In genomic region chr3:31000018-31000407, GRCm38 (mm10) we compare ENCODE assay signal across 10 mouse cellular contexts. TPM values are rescaled to one million over a fixed set of nuclear protein-coding genes. Genes with fewer than 3 reads are reported as not detected.
A peak's percentile ranks its signal among the peaks of the same experiment; 100 is the strongest.
DNase-seq lines count a peak whose midpoint lies in the region; ATAC-seq and TF ChIP-seq lines count a peak whose summit lies in the region.
"Had no signal": no experiment of that assay in that cellular context is flagged by ENCODE, and none has a peak within 500 bp of the region (broad histone marks: within the 10 kb centered on the region; RNA-seq: fewer than 3 reads in every experiment).

No protein-coding gene starts in this region.

- DNase-seq in kidney, adult 18-20 months: no peak
- DNase-seq in left cerebral cortex, postnatal 14 days (ENCODE audit: low spot score in 2 of 2): no peak
- no peak for DNase-seq in urinary bladder, adult 18-20 months (ENCODE audit: low spot score in 2 of 2)
- DNase-seq in forebrain, embryonic 14.5 days (ENCODE audit: low spot score): no peak
- DNase-seq: cerebellum, adult 8-10 months had no signal

- no peaks in the 10 kb centered on the region for H3K9me3 ChIP-seq in kidney, embryonic 15.5 days (replicated peaks)
- no peaks in the 10 kb centered on the region for H3K9me3 ChIP-seq in ES-Bruce4 (replicated peaks; ENCODE audit: control insufficient read depth, insufficient read depth, low read length, poor library complexity, severe bottlenecking)
- peaks cover 4% of the 10 kb centered on the region for H3K9me3 ChIP-seq in heart, embryonic 12.5 days (replicated peaks)
- no peaks in the 10 kb centered on the region for H3K9me3 ChIP-seq in liver, embryonic 16.5 days (replicated peaks; ENCODE audit: control insufficient read depth, low read length)
- no peaks in the 10 kb centered on the region for H3K9me3 ChIP-seq in forebrain, embryonic 14.5 days (replicated peaks; ENCODE audit: control insufficient read depth, low read length)
- H3K9me3 ChIP-seq: neural tube, embryonic 12.5 days had no signal

- ATAC-seq in kidney, embryonic 15.5 days (replicated peaks; ENCODE audit: low FRiP score): no peak
- no peak for ATAC-seq in heart, embryonic 12.5 days (ENCODE audit: insufficient number of reproducible peaks, low FRiP score)
- no peak for ATAC-seq in liver, embryonic 16.5 days (ENCODE audit: low read depth)
- ATAC-seq in forebrain, embryonic 14.5 days: no peak

- H3K27me3 ChIP-seq in kidney, embryonic 15.5 days: no peaks in the 10 kb centered on the region
- H3K27me3 ChIP-seq in ES-Bruce4 (ENCODE audit: control insufficient read depth, insufficient read depth, low read length, poor library complexity, severe bottlenecking): no peaks in the 10 kb centered on the region
- no peaks in the 10 kb centered on the region for H3K27me3 ChIP-seq in heart, embryonic 12.5 days (replicated peaks)
- no peaks in the 10 kb centered on the region for H3K27me3 ChIP-seq in liver, embryonic 16.5 days (ENCODE audit: control insufficient read depth, insufficient read depth, low read depth, low read length)
- H3K27me3 ChIP-seq in forebrain, embryonic 14.5 days (replicated peaks; ENCODE audit: control insufficient read depth, insufficient read depth, low read length): no peaks in the 10 kb centered on the region
- H3K27me3 ChIP-seq: neural tube, embryonic 12.5 days had no signal

- TF ChIP-seq CTCF in ES-Bruce4 (IDR thresholded peaks at IDR 0.05; ENCODE audit: low read depth, low read length): no peak

- WGBS in kidney, embryonic 15.5 days: 43% methylated on average over 4 of the region's 4 CpGs
- 36% methylated on average over 4 of the region's 4 CpGs for WGBS in heart, embryonic 12.5 days
- 38% methylated on average over 4 of the region's 4 CpGs for WGBS in liver, embryonic 16.5 days (ENCODE audit: insufficient replicate concordance)
- 44% methylated on average over 4 of the region's 4 CpGs for WGBS in forebrain, embryonic 14.5 days

- TF ChIP-seq POLR2A in ES-Bruce4 (IDR thresholded peaks at IDR 0.05; ENCODE audit: insufficient read depth, low read length): no peak

- no peak overlapping the region; the same call in 1 of the 2 replicates for H3K9ac ChIP-seq in kidney, embryonic 15.5 days
- no peak overlapping the region for H3K9ac ChIP-seq in ES-Bruce4 (ENCODE audit: low read depth, poor library complexity, severe bottlenecking)
- H3K9ac ChIP-seq in heart, embryonic 12.5 days: no peak overlapping the region
- H3K9ac ChIP-seq in liver, embryonic 16.5 days (ENCODE audit: low read depth, low read length): no peak overlapping the region
- H3K9ac ChIP-seq in forebrain, embryonic 14.5 days (ENCODE audit: low read length): no peak overlapping the region
- H3K9ac ChIP-seq: neural tube, embryonic 12.5 days had no signal

- H3K4me1 ChIP-seq in kidney, embryonic 15.5 days: peaks cover 41% of the 10 kb centered on the region
- H3K4me1 ChIP-seq in ES-Bruce4 (ENCODE audit: control insufficient read depth, insufficient read depth, low read length): peaks cover 5% of the 10 kb centered on the region
- H3K4me1 ChIP-seq in heart, embryonic 12.5 days (replicated peaks): peaks cover 37% of the 10 kb centered on the region
- H3K4me1 ChIP-seq in liver, embryonic 16.5 days (ENCODE audit: control insufficient read depth, low read depth, low read length): peaks cover 14% of the 10 kb centered on the region
- H3K4me1 ChIP-seq in forebrain, embryonic 14.5 days (ENCODE audit: control insufficient read depth, insufficient read depth, low read length): peaks cover 11% of the 10 kb centered on the region

- 0 out of 2 replicates have a peak, but pooled peaks have one; percentile 30 for TF ChIP-seq EP300 in ES-Bruce4 (IDR thresholded peaks at IDR 0.05; ENCODE audit: insufficient read depth, low read depth, low read length)

- peaks cover 4% of the 10 kb centered on the region; the same call in 1 of the 2 replicates for H3K36me3 ChIP-seq in kidney, embryonic 15.5 days
- H3K36me3 ChIP-seq in ES-Bruce4 (ENCODE audit: control insufficient read depth, insufficient read depth, low read length, poor library complexity, severe bottlenecking): no peaks in the 10 kb centered on the region
- H3K36me3 ChIP-seq in heart, embryonic 12.5 days: peaks cover 4% of the 10 kb centered on the region; the same call in 1 of the 2 replicates
- no peaks in the 10 kb centered on the region for H3K36me3 ChIP-seq in liver, embryonic 16.5 days (ENCODE audit: control insufficient read depth, insufficient read depth)
- H3K36me3 ChIP-seq in forebrain, embryonic 14.5 days (ENCODE audit: control insufficient read depth, insufficient read depth, low read length): no peaks in the 10 kb centered on the region
- H3K36me3 ChIP-seq: neural tube, embryonic 12.5 days had no signal

- intact Hi-C loops in left cerebral cortex, postnatal 14 days (cut with DNase I): no loop called here

- peak overlapping the region; percentile 28; the same call in 1 of the 2 replicates for H3K4me2 ChIP-seq in kidney, embryonic 15.5 days
- no peak overlapping the region for H3K4me2 ChIP-seq in heart, embryonic 12.5 days
- no peak overlapping the region for H3K4me2 ChIP-seq in liver, embryonic 16.5 days (ENCODE audit: low read depth, low read length)
- no peak overlapping the region for H3K4me2 ChIP-seq in forebrain, embryonic 14.5 days (ENCODE audit: low read length)
- H3K4me2 ChIP-seq: neural tube, embryonic 12.5 days had no signal

- H3K27ac ChIP-seq in kidney, embryonic 15.5 days: peak overlapping the region; percentile 85
- H3K27ac ChIP-seq in ES-Bruce4 (ENCODE audit: insufficient read depth, low read length): peak overlapping the region; percentile 68
- H3K27ac ChIP-seq in heart, embryonic 12.5 days (ENCODE audit: poor library complexity, severe bottlenecking): 0 out of 2 replicates have a peak overlapping the region, but pooled peaks have one; percentile 1
- peak overlapping the region; percentile 21; the same call in 1 of the 2 replicates for H3K27ac ChIP-seq in liver, embryonic 16.5 days (ENCODE audit: low read length)
- H3K27ac ChIP-seq in forebrain, embryonic 14.5 days (ENCODE audit: low read depth, low read length): no peak overlapping the region
- H3K27ac ChIP-seq: neural tube, embryonic 12.5 days had no signal

- no peak overlapping the region for H3K4me3 ChIP-seq in kidney, embryonic 15.5 days (replicated peaks)
- H3K4me3 ChIP-seq in ES-Bruce4 (ENCODE audit: low read depth, low read length): no peak overlapping the region
- H3K4me3 ChIP-seq in heart, embryonic 12.5 days: no peak overlapping the region
- H3K4me3 ChIP-seq in liver, embryonic 16.5 days (ENCODE audit: low read depth, low read length): no peak overlapping the region
- no peak overlapping the region for H3K4me3 ChIP-seq in forebrain, embryonic 14.5 days (ENCODE audit: low read depth, low read length)
- H3K4me3 ChIP-seq: neural tube, embryonic 12.5 days had no signal

RNA-seq across cellular contexts. Expression of gene Prkci, which starts 4.5 kb away (rescaled TPM):
- polyA plus RNA-seq in kidney, embryonic 15.5 days (2015; fragmentation: Nextera tagmentation; extraction: Ambion mirVana): 39.7 and 40.5 TPM in 2 replicates
- polyA plus RNA-seq in ES-Bruce4 (2011; ENCODE audit: insufficient read depth, insufficient read length, low read depth, missing spikeins): 221 and 240 TPM in 2 replicates
- polyA plus RNA-seq in heart, embryonic 12.5 days (2016; fragmentation: Nextera tagmentation; extraction: Ambion mirVana): 26.9 and 28.9 TPM in 2 replicates
- 5.4 TPM in 2 replicates for polyA plus RNA-seq in liver, embryonic 16.5 days (2015; fragmentation: Nextera tagmentation; extraction: Ambion mirVana)
- total RNA-seq in left cerebral cortex, postnatal 14 days (2021): 10 to 100 TPM; 58.3 to 72.2 TPM
- 24.8 and 25.8 TPM in 2 replicates for polyA plus RNA-seq in forebrain, embryonic 14.5 days (2014; fragmentation: Nextera tagmentation; extraction: Ambion mirVana)

RNA-seq across cellular contexts. Expression of gene Phc3, which starts 30.8 kb away (rescaled TPM):
- 5.8 and 7.0 TPM in 2 replicates for polyA plus RNA-seq in kidney, embryonic 15.5 days (2015; fragmentation: Nextera tagmentation; extraction: Ambion mirVana)
- polyA plus RNA-seq in ES-Bruce4 (2011; ENCODE audit: insufficient read depth, insufficient read length, low read depth, missing spikeins): 18.4 and 20.6 TPM in 2 replicates
- 5.5 and 7.1 TPM in 2 replicates for polyA plus RNA-seq in heart, embryonic 12.5 days (2016; fragmentation: Nextera tagmentation; extraction: Ambion mirVana)
- 1.6 and 1.8 TPM in 2 replicates for polyA plus RNA-seq in liver, embryonic 16.5 days (2015; fragmentation: Nextera tagmentation; extraction: Ambion mirVana)
- 10 to 100 TPM; 33.0 to 36.2 TPM for total RNA-seq in left cerebral cortex, postnatal 14 days (2021)
- 4.8 and 5.7 TPM in 2 replicates for polyA plus RNA-seq in forebrain, embryonic 14.5 days (2014; fragmentation: Nextera tagmentation; extraction: Ambion mirVana)
